Mouse (Mus musculus): ENCODE measurements at regions not wholly inside any gene's neighbourhood (a gene's known extent, or its start where the extent isn't known, plus 50 kb on each side); places are given as distances from the start of the nearest gene placed in this dataset.

GRCm38 (mm10) chr4:106214170-106214569 is 101.8 kb upstream of the Usp24 start:
- no peak overlapping the region for H3K9ac ChIP-seq (replicated peaks; ENCODE audit: low read depth)
- no peaks in the 10 kb centered on the region for H3K4me1 ChIP-seq (ENCODE audit: insufficient read depth, low read depth, low read length)
- no peak overlapping the region for H3K4me2 ChIP-seq (replicated peaks; ENCODE audit: low read depth, low read length)
- TF ChIP-seq CTCF (IDR thresholded peaks at IDR 0.05): no peak
- TF ChIP-seq EP300 (IDR thresholded peaks at IDR 0.05): no peak
- no peak overlapping the region for H3K4me3 ChIP-seq (ENCODE audit: low read depth, low read length)
- WGBS: 87% methylated on average over 5 of the region's 5 CpGs
- DNase-seq (ENCODE audit: low spot score) (no peak), ATAC-seq (no peak)
- no peaks in the 10 kb centered on the region for H3K36me3 ChIP-seq (ENCODE audit: insufficient read depth, low read length)
- no peaks in the 10 kb centered on the region for H3K9me3 ChIP-seq (ENCODE audit: low read length)
- H3K27me3 ChIP-seq (replicated peaks; ENCODE audit: insufficient read depth, low read length): no peaks in the 10 kb centered on the region
- no peak overlapping the region for H3K27ac ChIP-seq (ENCODE audit: low read length)

- 77% methylated on average over 9 of the region's 9 CpGs for WGBS
- ATAC-seq (no peak), DNase-seq (ENCODE audit: low spot score) (no peak)
- Histone ChIP-seq H3K4me3 (ENCODE audit: low read depth, low read length) (no peak overlapping the region), H3K27me3 (replicated peaks; ENCODE audit: insufficient read depth, low read length) (no peaks in the 10 kb centered on the region), H3K36me3 (ENCODE audit: insufficient read depth, low read length) (no peaks in the 10 kb centered on the region), H3K9me3 (ENCODE audit: low read length) (no peaks in the 10 kb centered on the region), H3K27ac (ENCODE audit: low read length) (no peak overlapping the region), H3K4me1 (ENCODE audit: insufficient read depth, low read depth, low read length) (no peaks in the 10 kb centered on the region), H3K9ac (replicated peaks; ENCODE audit: low read depth) (no peak overlapping the region), H3K4me2 (replicated peaks; ENCODE audit: low read depth, low read length) (no peak overlapping the region)
- TF ChIP-seq CTCF (IDR thresholded peaks at IDR 0.05): no peak
- TF ChIP-seq EP300 (IDR thresholded peaks at IDR 0.05): no peak
Observed at GRCm38 (mm10) chr4:106220621-106221020, 95.4 kb upstream of the Usp24 start.

GRCm38 (mm10) chr4:106225184-106225862 is 90.7 kb upstream of the Usp24 start:
- peak; percentile 41 for ATAC-seq
- Histone ChIP-seq H3K4me2 (replicated peaks; ENCODE audit: low read depth, low read length) (0 out of 2 replicates have a peak overlapping the region, but pooled peaks have one; percentile 22), H3K4me3 (ENCODE audit: low read depth, low read length) (no peak overlapping the region), H3K4me1 (ENCODE audit: insufficient read depth, low read depth, low read length) (no peaks in the 10 kb centered on the region), H3K9ac (replicated peaks; ENCODE audit: low read depth) (no peak overlapping the region), H3K27ac (ENCODE audit: low read length) (no peak overlapping the region), H3K36me3 (ENCODE audit: insufficient read depth, low read length) (no peaks in the 10 kb centered on the region), H3K9me3 (ENCODE audit: low read length) (no peaks in the 10 kb centered on the region), H3K27me3 (replicated peaks; ENCODE audit: insufficient read depth, low read length) (no peaks in the 10 kb centered on the region)
- DNase-seq (ENCODE audit: low spot score): peak; percentile 74
- TF ChIP-seq EP300 (IDR thresholded peaks at IDR 0.05) (no peak), CTCF (IDR thresholded peaks at IDR 0.05) (peak; percentile 85)
- 41% methylated on average over 12 of the region's 12 CpGs for WGBS

- TF ChIP-seq EP300 (IDR thresholded peaks at IDR 0.05) (no peak), CTCF (IDR thresholded peaks at IDR 0.05) (peak; percentile 28; the same call in 1 of the 2 replicates)
Observed at GRCm38 (mm10) chr4:106227428-106227827, 88.6 kb upstream of the Usp24 start.

GRCm38 (mm10) chr4:106228534-106228933 is 87.5 kb upstream of the Usp24 start:
- H3K9me3 ChIP-seq (ENCODE audit: low read length): no peaks in the 10 kb centered on the region
- no peaks in the 10 kb centered on the region for H3K4me1 ChIP-seq (ENCODE audit: insufficient read depth, low read depth, low read length)
- no peaks in the 10 kb centered on the region; the same call in 1 of the 2 replicates for H3K27me3 ChIP-seq (replicated peaks; ENCODE audit: insufficient read depth, low read length)
- TF ChIP-seq EP300 (IDR thresholded peaks at IDR 0.05): no peak
- peak; percentile 98 for TF ChIP-seq CTCF (IDR thresholded peaks at IDR 0.05)
- H3K27ac ChIP-seq (ENCODE audit: low read length): no peak overlapping the region
- no peak overlapping the region for H3K4me2 ChIP-seq (replicated peaks; ENCODE audit: low read depth, low read length)
- DNase-seq (ENCODE audit: low spot score) (peak; percentile 79), ATAC-seq (peak; percentile 61)
- no peaks in the 10 kb centered on the region for H3K36me3 ChIP-seq (ENCODE audit: insufficient read depth, low read length)
- no peak overlapping the region for H3K9ac ChIP-seq (replicated peaks; ENCODE audit: low read depth)
- no peak overlapping the region for H3K4me3 ChIP-seq (ENCODE audit: low read depth, low read length)
- 41% methylated on average over 9 of the region's 9 CpGs for WGBS

More at GRCm38 (mm10) chr4:106227428-106227827, 88.6 kb upstream of the Usp24 start:
- H3K9me3 ChIP-seq (ENCODE audit: low read length): no peaks in the 10 kb centered on the region
- no peaks in the 10 kb centered on the region for H3K36me3 ChIP-seq (ENCODE audit: insufficient read depth, low read length)
- DNase-seq (ENCODE audit: low spot score): peak; percentile 30
- H3K27ac ChIP-seq (ENCODE audit: low read length): no peak overlapping the region
- H3K9ac ChIP-seq (replicated peaks; ENCODE audit: low read depth): no peak overlapping the region
- 56% methylated on average over 8 of the region's 8 CpGs for WGBS
- no peaks in the 10 kb centered on the region for H3K4me1 ChIP-seq (ENCODE audit: insufficient read depth, low read depth, low read length)
- ATAC-seq: no peak
- H3K27me3 ChIP-seq (replicated peaks; ENCODE audit: insufficient read depth, low read length): no peaks in the 10 kb centered on the region; the same call in 1 of the 2 replicates
- no peak overlapping the region for H3K4me2 ChIP-seq (replicated peaks; ENCODE audit: low read depth, low read length)
- no peak overlapping the region for H3K4me3 ChIP-seq (ENCODE audit: low read depth, low read length)

GRCm38 (mm10) chr4:106229526-106229925 is 86.5 kb upstream of the Usp24 start:
- WGBS: 71% methylated on average over 3 of the region's 3 CpGs
- TF ChIP-seq CTCF (IDR thresholded peaks at IDR 0.05) (no peak), EP300 (IDR thresholded peaks at IDR 0.05) (no peak)
- Histone ChIP-seq H3K4me2 (replicated peaks; ENCODE audit: low read depth, low read length) (no peak overlapping the region), H3K4me1 (ENCODE audit: insufficient read depth, low read depth, low read length) (no peaks in the 10 kb centered on the region), H3K27ac (ENCODE audit: low read length) (no peak overlapping the region), H3K9me3 (ENCODE audit: low read length) (no peaks in the 10 kb centered on the region), H3K4me3 (ENCODE audit: low read depth, low read length) (no peak overlapping the region), H3K27me3 (replicated peaks; ENCODE audit: insufficient read depth, low read length) (no peaks in the 10 kb centered on the region; the same call in 1 of the 2 replicates), H3K9ac (replicated peaks; ENCODE audit: low read depth) (no peak overlapping the region), H3K36me3 (ENCODE audit: insufficient read depth, low read length) (no peaks in the 10 kb centered on the region)
- DNase-seq (ENCODE audit: low spot score) (no peak), ATAC-seq (no peak)
